Comparison of ENCODE assay signal across 9 mouse cellular contexts in the genomic region with DNA sequence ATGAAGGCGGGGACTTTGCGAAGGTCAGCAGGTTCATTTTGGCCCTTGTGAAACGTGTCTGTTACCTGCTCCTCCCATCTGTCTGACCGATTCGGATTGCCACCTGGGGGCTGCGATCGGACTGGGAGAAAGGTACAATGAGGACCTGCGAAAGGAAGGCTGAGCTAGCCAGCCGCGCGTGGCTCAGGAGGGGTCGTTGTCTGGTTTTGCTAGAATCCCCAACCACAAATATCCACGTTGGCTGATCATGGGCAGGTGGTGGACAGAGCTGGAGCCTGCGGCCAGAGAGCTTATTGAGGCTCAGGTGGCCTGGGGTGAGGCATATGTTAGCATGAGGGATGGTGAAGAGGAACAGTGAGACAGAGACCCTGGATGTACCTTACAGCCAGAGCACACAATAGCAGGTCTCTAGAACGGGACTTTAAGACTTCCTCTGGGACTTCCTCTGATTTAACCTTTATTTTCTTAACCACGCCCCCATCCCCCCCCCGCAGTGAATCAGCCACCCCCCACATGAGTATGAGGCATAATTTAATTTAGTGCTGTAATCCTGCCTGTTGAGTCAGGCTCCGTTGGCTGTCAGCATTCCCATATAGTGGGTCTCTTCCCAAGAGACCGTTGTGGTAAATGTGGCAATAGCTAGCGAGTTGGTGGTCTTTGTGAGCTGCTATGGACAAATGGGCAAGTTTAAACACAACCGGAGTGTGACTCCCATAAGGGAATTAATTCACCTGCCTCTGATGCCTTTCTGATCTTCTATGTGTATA. TPM values are rescaled to one million over a fixed set of nuclear protein-coding genes. Genes with fewer than 3 reads are reported as not detected.
A peak's percentile ranks its signal among the peaks of the same experiment; 100 is the strongest.
DNase-seq lines count a peak whose midpoint lies in the region; ATAC-seq and TF ChIP-seq lines count a peak whose summit lies in the region.
"Had no signal": no experiment of that assay in that cellular context is flagged by ENCODE, and none has a peak within 500 bp of the region (broad histone marks: within the 10 kb centered on the region; RNA-seq: fewer than 3 reads in every experiment).

No protein-coding gene starts in this region.

- no peak for ATAC-seq in intestine, postnatal 0 days
- peak; percentile 42 for ATAC-seq in neural tube, embryonic 15.5 days (ENCODE audit: low FRiP score)

- peaks cover 6% of the 10 kb centered on the region for H3K4me1 ChIP-seq in heart, adult 2 months (ENCODE audit: control insufficient read depth, insufficient read depth, low read length)
- H3K4me1 ChIP-seq in E14TG2a.4 (replicated peaks; ENCODE audit: low read depth, low read length) = peaks cover 9% of the 10 kb centered on the region
- H3K4me1 ChIP-seq in cortical plate, adult 2 months (ENCODE audit: control insufficient read depth, insufficient read depth, low read length) = peaks cover 3% of the 10 kb centered on the region
- no peaks in the 10 kb centered on the region for H3K4me1 ChIP-seq in intestine, postnatal 0 days (replicated peaks; ENCODE audit: control insufficient read depth, insufficient read depth, low read length)
- peaks cover 43% of the 10 kb centered on the region for H3K4me1 ChIP-seq in neural tube, embryonic 15.5 days
- H3K4me1 ChIP-seq in thymus, adult 2 months (replicated peaks; ENCODE audit: control insufficient read depth, insufficient read depth, low read length) = 0 out of 2 replicates have a peak, but pooled peaks cover 4% of the 10 kb centered on the region

- peak overlapping the region; percentile 78 for H3K9ac ChIP-seq in heart, adult 2 months (ENCODE audit: low read depth, low read length)
- peak overlapping the region; percentile 62; the same call in 1 of the 2 replicates for H3K9ac ChIP-seq in intestine, postnatal 0 days (ENCODE audit: low read depth, low read length)
- peak overlapping the region; percentile 94 for H3K9ac ChIP-seq in neural tube, embryonic 15.5 days (replicated peaks)

- TF ChIP-seq POLR2A in heart, adult 2 months (IDR thresholded peaks at IDR 0.05; ENCODE audit: insufficient read depth, low read depth, low read length) = no peak
- TF ChIP-seq POLR2A in cortical plate, adult 2 months (IDR thresholded peaks at IDR 0.05; ENCODE audit: extremely low read depth, insufficient read depth, low read length) = no peak
- no peak for TF ChIP-seq POLR2A in thymus, adult 2 months (IDR thresholded peaks at IDR 0.05; ENCODE audit: control insufficient read depth, extremely low read depth, insufficient read depth, low read length, poor library complexity)

- no peaks in the 10 kb centered on the region for H3K36me3 ChIP-seq in heart, adult 2 months (ENCODE audit: control insufficient read depth, insufficient read depth, low read length)
- no peaks in the 10 kb centered on the region for H3K36me3 ChIP-seq in E14TG2a.4 (ENCODE audit: insufficient read depth, low read length)
- H3K36me3 ChIP-seq in intestine, postnatal 0 days (ENCODE audit: control insufficient read depth, insufficient read depth) = no peaks in the 10 kb centered on the region
- no peaks in the 10 kb centered on the region for H3K36me3 ChIP-seq in neural tube, embryonic 15.5 days
- H3K36me3 ChIP-seq in thymus, adult 2 months (ENCODE audit: control insufficient read depth, insufficient read depth, low read length) = no peaks in the 10 kb centered on the region

- TF ChIP-seq CTCF in heart, adult 2 months (IDR thresholded peaks at IDR 0.05) = no peak
- no peak for TF ChIP-seq CTCF in E14TG2a.4 (conservative IDR thresholded peaks at IDR 0.05; ENCODE audit: low read length)
- no peak for TF ChIP-seq CTCF in cortical plate, adult 2 months (IDR thresholded peaks at IDR 0.05; ENCODE audit: extremely low read depth, insufficient read depth, low read length)
- TF ChIP-seq CTCF in intestine, postnatal 0 days (IDR thresholded peaks at IDR 0.05; ENCODE audit: low read depth) = no peak
- TF ChIP-seq CTCF in thymus, adult 2 months (IDR thresholded peaks at IDR 0.05; ENCODE audit: borderline replicate concordance, control insufficient read depth, extremely low read depth, insufficient read depth, low read length, poor library complexity) = no peak

- H3K79me2 ChIP-seq in heart, adult 2 months (replicated peaks; ENCODE audit: control insufficient read depth, insufficient read depth, low read length) = no peaks in the 10 kb centered on the region

- no peaks in the 10 kb centered on the region for H3K9me3 ChIP-seq in E14TG2a.4 (ENCODE audit: low read length)
- no peaks in the 10 kb centered on the region for H3K9me3 ChIP-seq in intestine, postnatal 0 days (ENCODE audit: control insufficient read depth)
- H3K9me3 ChIP-seq in neural tube, embryonic 15.5 days (replicated peaks) = no peaks in the 10 kb centered on the region

- 8% methylated on average over 21 of the region's 21 CpGs for WGBS in heart, adult 2 months
- 11% methylated on average over 21 of the region's 21 CpGs for WGBS in intestine, postnatal 0 days
- WGBS in neural tube, embryonic 15.5 days = 4% methylated on average over 21 of the region's 21 CpGs
- 15% methylated on average over 21 of the region's 21 CpGs for WGBS in thymus, adult 2 months

- H3K4me3 ChIP-seq in heart, adult 2 months = peak overlapping the region; percentile 96
- H3K4me3 ChIP-seq in E14TG2a.4 (replicated peaks; ENCODE audit: low read length) = peak overlapping the region; percentile 87
- H3K4me3 ChIP-seq in cortical plate, adult 2 months (ENCODE audit: insufficient read depth, low read length) = peak overlapping the region; percentile 97
- peak overlapping the region; percentile 74 for H3K4me3 ChIP-seq in intestine, postnatal 0 days (ENCODE audit: low read depth, low read length)
- H3K4me3 ChIP-seq in neural tube, embryonic 15.5 days (replicated peaks) = peak overlapping the region; percentile 94
- H3K4me3 ChIP-seq in thymus, adult 2 months (ENCODE audit: control insufficient read depth, insufficient read depth, low read length) = no peak overlapping the region

- TF ChIP-seq EP300 in heart, adult 2 months (IDR thresholded peaks at IDR 0.05; ENCODE audit: insufficient read depth, low read depth, low read length) = no peak

- H3K27ac ChIP-seq in heart, adult 2 months = peak overlapping the region; percentile 87
- H3K27ac ChIP-seq in cortical plate, adult 2 months (ENCODE audit: insufficient read depth, low read length) = no peak overlapping the region
- H3K27ac ChIP-seq in intestine, postnatal 0 days (ENCODE audit: low read depth, low read length) = no peak overlapping the region
- H3K27ac ChIP-seq in neural tube, embryonic 15.5 days (replicated peaks) = peak overlapping the region; percentile 92
- no peak overlapping the region for H3K27ac ChIP-seq in thymus, adult 2 months (ENCODE audit: control insufficient read depth, insufficient read depth, low read length)

- no peaks in the 10 kb centered on the region for H3K27me3 ChIP-seq in heart, adult 2 months (ENCODE audit: control insufficient read depth, insufficient read depth, low read length)
- peaks cover 51% of the 10 kb centered on the region for H3K27me3 ChIP-seq in E14TG2a.4 (ENCODE audit: insufficient read depth, low read length)
- no peaks in the 10 kb centered on the region for H3K27me3 ChIP-seq in intestine, postnatal 0 days (replicated peaks; ENCODE audit: control insufficient read depth, insufficient read depth, low read length)
- no peaks in the 10 kb centered on the region for H3K27me3 ChIP-seq in neural tube, embryonic 15.5 days (replicated peaks)
- peaks cover 12% of the 10 kb centered on the region for H3K27me3 ChIP-seq in thymus, adult 2 months (ENCODE audit: control insufficient read depth, insufficient read depth, low read length)

- peak overlapping the region; percentile 94 for H3K4me2 ChIP-seq in intestine, postnatal 0 days (replicated peaks; ENCODE audit: low read depth)
- H3K4me2 ChIP-seq in neural tube, embryonic 15.5 days = peak overlapping the region; percentile 84

- intact Hi-C loops in heart, adult 2 months (cut with DNase I) = loop anchor here (2.0 kb wide), 1 partner anchor 34 kb away; no protein-coding TSS in a partner anchor
- intact Hi-C loops in heart, postnatal 14 days (cut with DNase I) = loop anchor here (2.0 to 5.0 kb wide), 2 partner anchors 34 to 46 kb away; no protein-coding TSS in a partner anchor

- no peak for DNase-seq in heart, adult 2 months
- DNase-seq in heart, postnatal 14 days = no peak
- no peak for DNase-seq in urinary bladder, postnatal 10 days (ENCODE audit: low spot score)
- no peak for DNase-seq in thymus, adult 2 months

RNA-seq across cellular contexts. Expression of a gene that starts 0.9 kb away (rescaled TPM):
- total RNA-seq in heart, adult 2 months (2021) = 1 to 10 TPM; 5.9 to 8.1 TPM
- 6.3 and 9.0 TPM in 2 replicates for polyA plus RNA-seq in heart, adult 2 months (2012; rRNA removed)
- 1 to 10 TPM; 6.1 to 7.3 TPM for total RNA-seq in heart, postnatal 14 days (2021)
- 20.6 and 21.1 TPM in 2 replicates for polyA plus RNA-seq in cortical plate, adult 2 months (2012; rRNA removed)
- polyA plus RNA-seq in intestine, postnatal 0 days (2015; fragmentation: Nextera tagmentation; extraction: Ambion mirVana) = 6.2 and 6.6 TPM in 2 replicates
- polyA plus RNA-seq in neural tube, embryonic 15.5 days (2015; fragmentation: Nextera tagmentation; extraction: Ambion mirVana) = 15.8 and 17.0 TPM in 2 replicates
- polyA plus RNA-seq in thymus, adult 2 months (2012; rRNA removed) = 0.66 and 0.96 TPM in 2 replicates
- total RNA-seq: CH12.LX had no signal

RNA-seq across cellular contexts. Expression of a gene that starts 43.4 kb away (rescaled TPM):
- total RNA-seq in heart, adult 2 months (2021) = 1 to 10 TPM; 1.5 to 1.8 TPM
- polyA plus RNA-seq in heart, adult 2 months (2012; rRNA removed) = 3.7 and 4.5 TPM in 2 replicates
- total RNA-seq in heart, postnatal 14 days (2021) = 1 to 10 TPM; 4.0 to 4.6 TPM
- 136 and 141 TPM in 2 replicates for polyA plus RNA-seq in cortical plate, adult 2 months (2012; rRNA removed)
- 89.9 and 93.7 TPM in 2 replicates for polyA plus RNA-seq in intestine, postnatal 0 days (2015; fragmentation: Nextera tagmentation; extraction: Ambion mirVana)
- polyA plus RNA-seq in neural tube, embryonic 15.5 days (2015; fragmentation: Nextera tagmentation; extraction: Ambion mirVana) = 156 and 225 TPM in 2 replicates
- polyA plus RNA-seq in thymus, adult 2 months (2012; rRNA removed) = 213 and 232 TPM in 2 replicates

Comparison
In these comparisons a context has a peak if more than half of its experiments do, and no peak if none do; other contexts are left out.
1. H3K27ac ChIP-seq: peak in heart, adult 2 months (single experiment) and neural tube, embryonic 15.5 days (single experiment); none in cortical plate, adult 2 months (single experiment), intestine, postnatal 0 days (single experiment) and thymus, adult 2 months (single experiment).
2. RNA of a gene that starts 43.4 kb away (polyA plus RNA-seq): 213 to 232 TPM in thymus, adult 2 months, 156 to 225 TPM in neural tube, embryonic 15.5 days, 136 to 141 TPM in cortical plate, adult 2 months and 89.9 to 93.7 TPM in intestine, postnatal 0 days; 3.7 to 4.5 TPM in heart, adult 2 months; every median in the first group is over 10 times any median in the second.
3. Peak in every context shown above with its lines, with median percentiles within 50 percentile points of each other: H3K9ac ChIP-seq.